Mouse (Mus musculus) heart, adult 2 months (tissue): ENCODE measurements around the gene Snx10.

Experiments used
- CTCF ChIP-seq: fragments of 200-600 bp; IDR thresholded peaks from 2 replicates; pipeline ENCODE4 v1.8.1; 2022; ENCODE audit warnings: antibody characterized with exemption, mild to moderate bottlenecking, moderate library complexity
- POLR2A ChIP-seq: fragments of 200-500 bp; IDR thresholded peaks from 2 replicates; pipeline ENCODE4 v1.6.1; 2011; ENCODE audit warnings: mild to moderate bottlenecking, low read depth, low read length, control low read depth; ENCODE audit not compliant: insufficient read depth

DNA sequence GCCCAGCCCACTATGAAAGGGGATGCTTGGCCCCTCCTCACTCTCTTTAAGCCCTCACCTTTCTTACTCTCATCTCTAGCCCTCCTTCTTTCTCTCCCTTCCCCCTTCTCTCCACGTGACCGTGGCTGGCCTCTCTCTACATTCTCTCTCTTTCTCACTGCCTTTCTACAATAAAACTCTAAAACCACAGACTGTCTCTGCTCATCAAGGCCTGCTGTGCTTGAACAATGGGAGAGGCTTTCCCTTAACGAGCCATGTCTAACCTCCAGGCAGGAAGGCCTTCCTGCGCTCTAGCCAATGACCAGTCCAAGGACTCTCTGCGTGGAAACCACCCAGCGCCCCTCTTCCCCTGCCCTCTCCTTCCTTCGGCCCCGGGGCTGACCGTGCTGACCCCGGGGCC lies 11.9 kb downstream of the Snx10 start:
- TF ChIP-seq POLR2A, result no peak
- TF ChIP-seq CTCF, result no peak
